Mouse (Mus musculus) activated CD4-positive, CD25-positive, alpha-beta regulatory T cell, adult 9 weeks (primary cell): ENCODE results near the gene Ager. TPM values are rescaled to one million over a fixed set of nuclear protein-coding genes. Genes with fewer than 3 reads are reported as not detected.

Source experiments
- polyA plus RNA-seq: library from polyadenylated mRNA; unstranded; fragments of 100-300 nt; shearing (Covaris generic); gene quantifications from one replicate; pipeline ENCODE4 v1.2.1, GENCODE M21; 2017

Ager gene
- 2.2 TPM for polyA plus RNA-seq

GRCm38 (mm10) chr17:34597566-34598095 is at the start of gene Ager:
Gene Ager (plus strand): TSS chr17:34597862.

GRCm38 (mm10) chr17:34564003-34564421 is 33.6 kb upstream of the Ager start, which contains the start of gene Notch4:
Gene Notch4 (plus strand): TSS chr17:34564268.

GRCm38 (mm10) chr17:34589681-34590101 is 8.0 kb upstream of the Ager start, which contains the start of gene Gpsm3:
Gene Gpsm3 (plus strand): TSS chr17:34589806.

GRCm38 (mm10) chr17:34591029-34591993 is 6.4 kb upstream of the Ager start, which contains the start of gene Pbx2:
Gene Pbx2 (plus strand): TSS chr17:34591266.

GRCm38 (mm10) chr17:34603375-34604060 is 5.9 kb downstream of the Ager start, which contains the start of gene Rnf5:
Gene Rnf5 (minus strand): TSS chr17:34603690.

GRCm38 (mm10) chr17:34604061-34604508 is 6.4 kb downstream of the Ager start, which contains the start of gene Agpat1:
Gene Agpat1 (plus strand): TSS chr17:34604262.

GRCm38 (mm10) chr17:34615871-34616270 is 18.2 kb downstream of the Ager start, which contains the start of gene Egfl8:
Gene Egfl8 (minus strand): TSS chr17:34615971.

GRCm38 (mm10) chr17:34627943-34628643 is 30.4 kb downstream of the Ager start, which contains the start of gene Ppt2:
Gene Ppt2 (minus strand): TSS chr17:34628510.

GRCm38 (mm10) chr17:34629221-34629751 is 31.6 kb downstream of the Ager start, which contains the start of gene Prrt1:
Gene Prrt1 (plus strand): TSS chr17:34629533.

GRCm38 (mm10) chr17:34644608-34645007 is 46.9 kb downstream of the Ager start, which contains the start of gene Fkbpl:
Gene Fkbpl (plus strand): TSS chr17:34644764.

GRCm38 (mm10) chr17:34646906-34647787 is 49.5 kb downstream of the Ager start, which contains the start of gene Atf6b:
Gene Atf6b (plus strand): TSS chr17:34647146.

Other genes starting within 250 kb of the Ager start
- gene Btnl2, start 243.0 kb upstream of the Ager start, polyA plus RNA-seq, result 0.39 TPM
- not detected for gene Btnl1, start 220.7 kb upstream of the Ager start, polyA plus RNA-seq
- 0.27 TPM for gene BC051142, start 199.0 kb upstream of the Ager start, polyA plus RNA-seq
- 0.48 TPM for gene Btnl4, start 120.5 kb upstream of the Ager start, polyA plus RNA-seq
- 0.35 TPM for gene Btnl6, start 80.5 kb upstream of the Ager start, polyA plus RNA-seq
- 0.15 TPM for gene Notch4, start 33.6 kb upstream of the Ager start, polyA plus RNA-seq
- gene Gpsm3, start 8.1 kb upstream of the Ager start, polyA plus RNA-seq, result 287 TPM
- gene Pbx2, start 6.6 kb upstream of the Ager start, polyA plus RNA-seq, result 12.4 TPM
- 112 TPM for gene Rnf5, start 5.8 kb downstream of the Ager start, polyA plus RNA-seq
- gene Agpat1, start 6.4 kb downstream of the Ager start, polyA plus RNA-seq, result 31.1 TPM
- gene Egfl8, start 18.1 kb downstream of the Ager start, polyA plus RNA-seq, result 4.0 TPM
- gene Ppt2, start 30.6 kb downstream of the Ager start, polyA plus RNA-seq, result 21.7 TPM
- gene Prrt1, start 31.7 kb downstream of the Ager start, polyA plus RNA-seq, result 1.9 TPM
- gene Fkbpl, start 46.9 kb downstream of the Ager start, polyA plus RNA-seq, result 5.1 TPM
- 80.4 TPM for gene Atf6b, start 49.3 kb downstream of the Ager start, polyA plus RNA-seq
- not detected for gene Tnxb, start 72.7 kb downstream of the Ager start, polyA plus RNA-seq
- 0.12 TPM for gene C4b, start 146.0 kb downstream of the Ager start, polyA plus RNA-seq
- gene Cyp21a1, start 206.7 kb downstream of the Ager start, polyA plus RNA-seq, result not detected
- 38.5 TPM for gene Stk19, start 239.1 kb downstream of the Ager start, polyA plus RNA-seq
- gene Dxo, start 239.2 kb downstream of the Ager start, polyA plus RNA-seq, result 73.8 TPM